Mouse (Mus musculus) MEL (cell line): Measurements from ENCODE around the gene Sell. TPM values are rescaled to one million over a fixed set of nuclear protein-coding genes. Genes with fewer than 3 reads are reported as not detected.
"Not testable (repeated sequence)": the region's sequence is repeated elsewhere in the genome, so short reads cannot be mapped to it uniquely, and the experiment has no call there.

Source experiments
- DNase-seq: peaks from one replicate; pipeline ENCODE4 v3.0.0; 2011; ENCODE audit warnings: low read depth, low spot score
- H3K27ac ChIP-seq: 2 replicates; pipeline ENCODE4 v1.5.1; 2012; ENCODE audit warnings: low read depth, mild to moderate bottlenecking, control low read depth, low read length, moderate library complexity; ENCODE audit not compliant: control insufficient read depth
- H3K27me3 ChIP-seq, 2 experiments: fragments of 150-350 bp in 1 of 2; sonication (generic) in 1 of 2; 2 replicates each; pipeline ENCODE4 v1.6.1; 2012; ENCODE audit warnings: low read length in 2 of 2, mild to moderate bottlenecking in 2 of 2, improper control_type of control experiment in 1 of 2, moderate library complexity in 1 of 2; ENCODE audit not compliant: insufficient read depth in 2 of 2, control insufficient read depth in 1 of 2
- H3K36me3 ChIP-seq, 2 experiments: 2 replicates each; pipeline ENCODE4 v1.6.1; 2012 to 2014; ENCODE audit warnings: low read length in 2 of 2, improper control_type of control experiment in 1 of 2, inconsistent platforms in 1 of 2, mild to moderate bottlenecking in 1 of 2; ENCODE audit not compliant: insufficient read depth in 2 of 2, control insufficient read depth in 1 of 2
- H3K4me1 ChIP-seq, 2 experiments: fragments of 150-350 bp in 1 of 2; sonication (generic) in 1 of 2; 2 replicates each; pipeline ENCODE4 v1.6.1; 2012; ENCODE audit warnings: low read length in 2 of 2, improper control_type of control experiment in 1 of 2, mild to moderate bottlenecking in 1 of 2; ENCODE audit not compliant: insufficient read depth in 2 of 2, control insufficient read depth in 1 of 2
- H3K4me3 ChIP-seq, 2 experiments: fragments of 150-350 bp in 1 of 2; sonication (generic) in 1 of 2; 2 replicates each; pipeline ENCODE4 v1.5.1; 2012; ENCODE audit warnings: low read depth in 2 of 2, low read length in 2 of 2, mild to moderate bottlenecking in 2 of 2, moderate library complexity in 2 of 2, control low read depth in 1 of 2, improper control_type of control experiment in 1 of 2; ENCODE audit not compliant: control insufficient read depth in 1 of 2, insufficient read depth in 1 of 2
- H3K79me2 ChIP-seq: 2 replicates; pipeline ENCODE4 v1.6.1; 2012; ENCODE audit warnings: mild to moderate bottlenecking, low read length, moderate library complexity; ENCODE audit not compliant: control insufficient read depth, poor library complexity, insufficient read depth
- H3K9ac ChIP-seq: 2 replicates; pipeline ENCODE4 v1.6.1; 2012; ENCODE audit warnings: low read depth, mild to moderate bottlenecking, control low read depth, low read length, moderate library complexity; ENCODE audit not compliant: control insufficient read depth, poor library complexity, severe bottlenecking
- H3K9me3 ChIP-seq: fragments of 150-350 bp; sonication (generic); replicated peaks from 2 replicates; pipeline ENCODE4 v1.6.1; 2012; ENCODE audit warnings: mild to moderate bottlenecking, low read length, improper control_type of control experiment, moderate library complexity; ENCODE audit not compliant: insufficient read depth
- CTCF ChIP-seq, 3 experiments: IDR thresholded peaks in 2 of 3; conservative IDR thresholded peaks in 1 of 3; 2 replicates each; pipeline ENCODE4 v1.5.1; 2011 to 2012; ENCODE audit warnings: low read length in 3 of 3, low read depth in 2 of 3, mild to moderate bottlenecking in 2 of 3, improper control_type of control experiment in 1 of 3, inconsistent platforms in 1 of 3, mixed read lengths in 1 of 3, moderate library complexity in 1 of 3; ENCODE audit not compliant: control insufficient read depth in 1 of 3, insufficient read depth in 1 of 3, poor library complexity in 1 of 3, severe bottlenecking in 1 of 3
- EP300 ChIP-seq, 2 experiments: IDR thresholded peaks; 2 replicates each; pipeline ENCODE4 v1.6.1; 2011; ENCODE audit warnings: improper control_type of control experiment in 2 of 2, low read length in 2 of 2, low read depth in 1 of 2, mild to moderate bottlenecking in 1 of 2
- ETS1 ChIP-seq: IDR thresholded peaks from 2 replicates; pipeline ENCODE4 v1.6.1; 2012; ENCODE audit warnings: low read depth, mild to moderate bottlenecking, inconsistent platforms, low read length, improper control_type of control experiment, moderate library complexity
- GATA1 ChIP-seq: IDR thresholded peaks from 2 replicates; pipeline ENCODE4 v1.6.1; 2011; ENCODE audit warnings: low read depth, low read length, improper control_type of control experiment
- MAX ChIP-seq: IDR thresholded peaks from 2 replicates; pipeline ENCODE4 v1.6.1; 2011; ENCODE audit warnings: low read length, improper control_type of control experiment
- POLR2A ChIP-seq, 2 experiments: IDR thresholded peaks; 2 replicates each; pipeline ENCODE4 v1.6.1; 2011 to 2012; ENCODE audit warnings: low read length in 2 of 2, mild to moderate bottlenecking in 2 of 2, control low read depth in 1 of 2, improper control_type of control experiment in 1 of 2, low read depth in 1 of 2, moderate library complexity in 1 of 2; ENCODE audit not compliant: control insufficient read depth in 1 of 2, insufficient read depth in 1 of 2, poor library complexity in 1 of 2
- RAD21 ChIP-seq: IDR thresholded peaks from 2 replicates; pipeline ENCODE4 v1.6.1; 2011; ENCODE audit warnings: mild to moderate bottlenecking, low read depth, low read length, improper control_type of control experiment
- RCOR1 ChIP-seq: IDR thresholded peaks from 2 replicates; pipeline ENCODE4 v1.6.1; 2012; ENCODE audit warnings: low read depth, mild to moderate bottlenecking, inconsistent platforms, low read length, improper control_type of control experiment
- SMC3 ChIP-seq: IDR thresholded peaks from 2 replicates; pipeline ENCODE4 v1.6.1; 2011; ENCODE audit warnings: low read depth, low read length, improper control_type of control experiment
- TAL1 ChIP-seq: IDR thresholded peaks from 2 replicates; pipeline ENCODE4 v1.6.1; 2012; ENCODE audit warnings: mild to moderate bottlenecking, inconsistent platforms, low read length, moderate library complexity, mixed read lengths
- TCF12 ChIP-seq: IDR thresholded peaks from 2 replicates; pipeline ENCODE4 v1.6.1; 2014; ENCODE audit warnings: low read depth, mild to moderate bottlenecking, inconsistent platforms, low read length, improper control_type of control experiment, moderate library complexity
- USF1 ChIP-seq: IDR thresholded peaks from 2 replicates; pipeline ENCODE4 v1.6.1; 2014; ENCODE audit warnings: low read depth, mild to moderate bottlenecking, inconsistent platforms, low read length, improper control_type of control experiment, moderate library complexity
- ZMIZ1 ChIP-seq: IDR thresholded peaks from 2 replicates; pipeline ENCODE4 v1.6.1; 2012; ENCODE audit warnings: low read depth, mild to moderate bottlenecking, inconsistent platforms, low read length, improper control_type of control experiment, moderate library complexity
- polyA plus RNA-seq, 2 experiments: library from polyadenylated mRNA; stranded (reverse) in 1 of 2; unstranded in 1 of 2; fragments of >175 nt in 1 of 2; fragments of >200 nt in 1 of 2; gene quantifications; 2 replicates each; pipeline versions ENCODE4 v1.2.1 to v1.2.4; 2012; ENCODE audit warnings: low replicate concordance in 2 of 2, low read depth in 1 of 2; ENCODE audit not compliant: insufficient read length in 2 of 2, insufficient read depth in 1 of 2, missing spikeins in 1 of 2
- total RNA-seq: library from RNA; depleted of rRNA; stranded (reverse); fragments of 300-350 nt; gene quantifications from 2 replicates; pipeline ENCODE4 v1.2.3, GENCODE M21; 2012

Gene Sell
- total and polyA plus RNA-seq, 3 experiments, result 0.04 TPM; not detected in 2

DNA sequence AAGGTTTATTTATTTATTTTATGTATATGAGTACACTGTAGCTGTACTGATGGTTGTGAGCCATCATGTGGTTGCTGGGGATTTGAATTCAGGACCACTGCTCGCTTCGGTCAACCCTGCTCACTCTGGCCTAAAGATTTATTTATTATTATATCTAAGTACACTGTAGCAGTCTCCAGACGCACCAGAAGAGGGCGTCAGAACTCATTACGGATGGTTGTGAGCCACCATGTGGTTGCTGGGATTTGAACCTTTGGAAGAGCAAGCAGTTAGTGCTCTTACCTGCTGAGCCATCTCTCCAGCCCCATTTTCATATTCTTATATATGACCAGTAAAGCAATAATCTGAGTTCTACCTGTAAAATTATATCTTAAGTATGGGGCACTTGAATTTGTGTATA lies 39.7 kb upstream of the Sell start:
- TF ChIP-seq CTCF (IDR thresholded peaks at IDR 0.05 in 2 of 3, conservative IDR thresholded peaks at IDR 0.05 in 1 of 3; ENCODE audit: control insufficient read depth in 1 of 3, insufficient read depth in 1 of 3, low read depth in 2 of 3, low read length in 3 of 3, poor library complexity in 1 of 3, severe bottlenecking in 1 of 3), result peak in 2 of 3 experiments; percentile 9 to 23; a peak in 1 of 6 replicates
- TF ChIP-seq SMC3, result peak; percentile 29; the same call in 1 of the 2 replicates
- H3K36me3 ChIP-seq, H3K79me2 ChIP-seq, H3K4me3 ChIP-seq, H3K9ac ChIP-seq, H3K27me3 ChIP-seq, H3K9me3 ChIP-seq, H3K4me1 ChIP-seq, DNase-seq, H3K27ac ChIP-seq: not testable (repeated sequence)

DNA sequence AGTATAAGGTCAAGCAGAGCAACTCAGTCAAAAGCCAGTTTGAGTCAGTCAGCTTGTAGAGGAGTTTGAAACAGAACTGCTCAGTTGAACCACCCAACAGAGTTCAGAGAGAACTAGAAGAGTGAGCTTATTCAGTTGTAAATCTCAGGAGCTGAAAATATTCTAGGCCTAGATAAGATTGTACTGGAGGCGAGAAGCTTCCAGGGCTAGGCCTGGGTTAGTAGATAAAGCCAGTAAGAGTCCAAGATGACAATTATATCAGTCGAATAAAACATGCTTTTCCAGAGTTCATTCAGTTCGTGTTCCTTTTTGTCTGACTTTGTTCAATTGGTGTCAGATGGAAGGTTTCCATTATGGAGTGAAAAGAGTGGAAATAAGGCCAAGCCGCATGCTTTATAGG lies 36.1 kb upstream of the Sell start:
- peak; percentile 39 for DNase-seq
- Histone ChIP-seq H3K36me3 (no peaks in the 10 kb centered on the region), H3K4me3 (no peak overlapping the region), H3K79me2 (no peaks in the 10 kb centered on the region), H3K27me3 (peaks cover 2 to 3% of the 10 kb centered on the region in 2 experiments; a peak in 3 of 4 replicates), H3K4me1 (0 out of 4 replicates have a peak, but pooled peaks cover 0 to 5% of the 10 kb centered on the region in 2 experiments), H3K9me3 (no peaks in the 10 kb centered on the region), H3K27ac (no peak overlapping the region), H3K9ac (no peak overlapping the region)
- TF ChIP-seq EP300 (IDR thresholded peaks at IDR 0.05; ENCODE audit: low read depth in 1 of 2, low read length in 2 of 2) (peak; percentile 76 to 79), TAL1 (peak; percentile 30; the same call in 1 of the 2 replicates), POLR2A (IDR thresholded peaks at IDR 0.05; ENCODE audit: control insufficient read depth in 1 of 2, insufficient read depth in 1 of 2, low read depth in 1 of 2, low read length in 2 of 2, poor library complexity in 1 of 2) (no peak), RCOR1 (peak; percentile 95), USF1 (no peak), GATA1 (peak; percentile 66), ETS1 (peak; percentile 38; the same call in 1 of the 2 replicates), TCF12 (peak; percentile 86)

DNA sequence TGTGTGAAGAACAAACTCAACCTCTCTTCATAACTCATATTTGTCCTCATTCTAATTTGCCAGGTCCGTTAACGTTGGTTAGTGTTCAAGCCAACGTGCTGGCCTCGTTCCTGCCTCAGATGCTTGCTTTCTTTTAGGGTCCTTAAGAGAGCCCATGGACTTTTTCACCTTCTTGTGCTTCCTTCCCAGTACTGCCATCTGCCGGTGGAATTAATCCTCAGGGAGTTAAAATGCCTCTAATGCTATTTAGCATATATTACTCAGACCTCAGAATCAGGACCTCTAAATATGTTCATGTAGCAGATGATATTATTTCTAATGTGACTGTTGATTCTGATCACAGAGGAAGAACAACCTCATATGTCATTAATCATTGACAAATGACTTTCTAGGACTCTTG lies 34.4 kb upstream of the Sell start:
- H3K9me3 ChIP-seq, result no peaks in the 10 kb centered on the region
- H3K4me1 ChIP-seq, result 0 out of 4 replicates have a peak, but pooled peaks cover 0 to 5% of the 10 kb centered on the region in 2 experiments
- H3K27ac ChIP-seq, result no peak overlapping the region
- peak; percentile 81 for DNase-seq
- H3K79me2 ChIP-seq, result no peaks in the 10 kb centered on the region
- H3K4me3 ChIP-seq, result no peak overlapping the region
- no peaks in the 10 kb centered on the region for H3K36me3 ChIP-seq
- peaks cover 2 to 3% of the 10 kb centered on the region in 2 experiments; a peak in 3 of 4 replicates for H3K27me3 ChIP-seq
- TF ChIP-seq POLR2A (IDR thresholded peaks at IDR 0.05; ENCODE audit: control insufficient read depth in 1 of 2, insufficient read depth in 1 of 2, low read depth in 1 of 2, low read length in 2 of 2, poor library complexity in 1 of 2) (no peak), ZMIZ1 (no peak), ETS1 (no peak), EP300 (IDR thresholded peaks at IDR 0.05; ENCODE audit: low read depth in 1 of 2, low read length in 2 of 2) (no peak), MAX (no peak), CTCF (IDR thresholded peaks at IDR 0.05 in 2 of 3, conservative IDR thresholded peaks at IDR 0.05 in 1 of 3; ENCODE audit: control insufficient read depth in 1 of 3, insufficient read depth in 1 of 3, low read depth in 2 of 3, low read length in 3 of 3, poor library complexity in 1 of 3, severe bottlenecking in 1 of 3) (peak in 2 of 3 experiments; percentile 40 to 45; a peak in 3 of 6 replicates), RAD21 (peak; percentile 21), SMC3 (peak; percentile 53)
- no peak overlapping the region for H3K9ac ChIP-seq
